Comparison of ENCODE assay signal across 10 mouse cellular contexts in genomic region chr6:42860222-42860819, GRCm38 (mm10). TPM values are rescaled to one million over a fixed set of nuclear protein-coding genes. Genes with fewer than 3 reads are reported as not detected.
DNase-seq lines count a peak whose midpoint lies in the region; ATAC-seq lines count a peak whose summit lies in the region.
"Had no signal": no experiment of that assay in that cellular context is flagged by ENCODE, and none has a peak within 500 bp of the region (broad histone marks: within the 10 kb centered on the region; RNA-seq: fewer than 3 reads in every experiment).

No protein-coding gene starts in this region.

- no peak overlapping the region for H3K27ac ChIP-seq in embryonic facial prominence, embryonic 11.5 days (replicated peaks; ENCODE audit: low read depth, low read length)
- H3K27ac ChIP-seq in midbrain, embryonic 15.5 days = no peak overlapping the region
- H3K27ac ChIP-seq: limb, embryonic 13.5 days had no signal

- H3K9ac ChIP-seq in embryonic facial prominence, embryonic 11.5 days (replicated peaks; ENCODE audit: low read length) = no peak overlapping the region
- no peak overlapping the region for H3K9ac ChIP-seq in midbrain, embryonic 15.5 days
- H3K9ac ChIP-seq: limb, embryonic 13.5 days had no signal

- no peak; the same call in 1 of the 2 replicates for ATAC-seq in embryonic facial prominence, embryonic 11.5 days (replicated peaks; ENCODE audit: insufficient number of reproducible peaks, low FRiP score, low TSS enrichment, low read depth)
- peak; percentile 72 for ATAC-seq in midbrain, embryonic 15.5 days (replicated peaks)
- no peak for ATAC-seq in monocyte, adult 5-6 weeks (replicated peaks; ENCODE audit: insufficient number of reproducible peaks, low FRiP score, low TSS enrichment, poor library complexity, severe bottlenecking)

- no peaks in the 10 kb centered on the region for H3K4me1 ChIP-seq in embryonic facial prominence, embryonic 11.5 days (ENCODE audit: control insufficient read depth, insufficient read depth, low read length)
- no peaks in the 10 kb centered on the region for H3K4me1 ChIP-seq in midbrain, embryonic 15.5 days
- H3K4me1 ChIP-seq: limb, embryonic 13.5 days had no signal

- peak; percentile 12 to 61 for DNase-seq in heart, adult 18-20 months
- DNase-seq in heart, adult 11 months = no peak
- DNase-seq in 3134 (ENCODE audit: extremely low read depth, insufficient read length, low spot score) (peak; percentile 1), WW6 (ENCODE audit: low read depth, low spot score) (peak; percentile 11)
- DNase-seq in embryonic facial prominence, embryonic 11.5 days (ENCODE audit: low spot score) = peak; percentile 81
- peak; percentile 2 for DNase-seq in kidney, postnatal 4 days

- H3K4me2 ChIP-seq in embryonic facial prominence, embryonic 11.5 days (ENCODE audit: low read depth, low read length) = no peak overlapping the region
- no peak overlapping the region for H3K4me2 ChIP-seq in midbrain, embryonic 15.5 days
- H3K4me2 ChIP-seq: limb, embryonic 13.5 days had no signal

- H3K4me3 ChIP-seq in embryonic facial prominence, embryonic 11.5 days (ENCODE audit: low read depth, low read length) = no peak overlapping the region
- no peak overlapping the region for H3K4me3 ChIP-seq in midbrain, embryonic 15.5 days
- H3K4me3 ChIP-seq: limb, embryonic 13.5 days had no signal

- no peaks in the 10 kb centered on the region for H3K27me3 ChIP-seq in embryonic facial prominence, embryonic 11.5 days (ENCODE audit: control insufficient read depth, insufficient read depth, low read length)
- no peaks in the 10 kb centered on the region for H3K27me3 ChIP-seq in midbrain, embryonic 15.5 days (replicated peaks)
- H3K27me3 ChIP-seq: limb, embryonic 13.5 days had no signal

- H3K36me3 ChIP-seq in embryonic facial prominence, embryonic 11.5 days (replicated peaks; ENCODE audit: control insufficient read depth, insufficient read depth, low read depth, low read length) = no peaks in the 10 kb centered on the region
- H3K36me3 ChIP-seq in midbrain, embryonic 15.5 days (replicated peaks) = no peaks in the 10 kb centered on the region
- H3K36me3 ChIP-seq: limb, embryonic 13.5 days had no signal

- H3K9me3 ChIP-seq in embryonic facial prominence, embryonic 11.5 days (replicated peaks; ENCODE audit: control insufficient read depth, low read length) = no peaks in the 10 kb centered on the region
- no peaks in the 10 kb centered on the region for H3K9me3 ChIP-seq in midbrain, embryonic 15.5 days
- H3K9me3 ChIP-seq: limb, embryonic 13.5 days had no signal

- 15% methylated on average over 4 of the region's 4 CpGs for WGBS in embryonic facial prominence, embryonic 11.5 days
- WGBS in midbrain, embryonic 15.5 days = 15% methylated on average over 4 of the region's 4 CpGs

RNA-seq across cellular contexts. Expression of gene Olfr449, which starts 26.1 kb away (rescaled TPM):
- total RNA-seq in heart, adult 18-20 months (2021) = not detected
- polyA plus RNA-seq in embryonic facial prominence, embryonic 11.5 days (2014; fragmentation: Nextera tagmentation; extraction: Ambion mirVana) = not detected in 2 replicates
- not detected in 2 replicates for polyA plus RNA-seq in midbrain, embryonic 15.5 days (2015; fragmentation: Nextera tagmentation; extraction: Ambion mirVana)
- not detected in 3 replicates for total RNA-seq in monocyte, adult 5-6 weeks (2017)
- total RNA-seq: adrenal gland, postnatal 36 days had no signal
- polyA plus RNA-seq: limb, embryonic 13.5 days had no signal

RNA-seq across cellular contexts. Expression of gene Olfr448, which starts 29.9 kb away (rescaled TPM):
- not detected for total RNA-seq in heart, adult 18-20 months (2021)
- not detected in 2 replicates for polyA plus RNA-seq in embryonic facial prominence, embryonic 11.5 days (2014; fragmentation: Nextera tagmentation; extraction: Ambion mirVana)
- not detected in 2 replicates for polyA plus RNA-seq in midbrain, embryonic 15.5 days (2015; fragmentation: Nextera tagmentation; extraction: Ambion mirVana)
- total RNA-seq in monocyte, adult 5-6 weeks (2017) = not detected in 3 replicates
- total RNA-seq: adrenal gland, postnatal 36 days had no signal
- polyA plus RNA-seq: limb, embryonic 13.5 days had no signal

RNA-seq across cellular contexts. Expression of gene Olfr447, which starts 48.4 kb away (rescaled TPM):
- not detected for total RNA-seq in heart, adult 18-20 months (2021)
- not detected in 2 replicates for polyA plus RNA-seq in embryonic facial prominence, embryonic 11.5 days (2014; fragmentation: Nextera tagmentation; extraction: Ambion mirVana)
- polyA plus RNA-seq in midbrain, embryonic 15.5 days (2015; fragmentation: Nextera tagmentation; extraction: Ambion mirVana) = not detected in 2 replicates
- not detected in 3 replicates for total RNA-seq in monocyte, adult 5-6 weeks (2017)
- total RNA-seq: adrenal gland, postnatal 36 days had no signal
- polyA plus RNA-seq: limb, embryonic 13.5 days had no signal

RNA-seq across cellular contexts. Expression of gene Olfr450, which starts 48.6 kb away (rescaled TPM):
- total RNA-seq in heart, adult 18-20 months (2021) = not detected
- polyA plus RNA-seq in embryonic facial prominence, embryonic 11.5 days (2014; fragmentation: Nextera tagmentation; extraction: Ambion mirVana) = not detected in 2 replicates
- polyA plus RNA-seq in midbrain, embryonic 15.5 days (2015; fragmentation: Nextera tagmentation; extraction: Ambion mirVana) = not detected in 2 replicates
- not detected in 3 replicates for total RNA-seq in monocyte, adult 5-6 weeks (2017)
- total RNA-seq: adrenal gland, postnatal 36 days had no signal
- polyA plus RNA-seq: limb, embryonic 13.5 days had no signal
